Mouse (Mus musculus): Measurements from ENCODE around the gene Trim37.

DNA sequence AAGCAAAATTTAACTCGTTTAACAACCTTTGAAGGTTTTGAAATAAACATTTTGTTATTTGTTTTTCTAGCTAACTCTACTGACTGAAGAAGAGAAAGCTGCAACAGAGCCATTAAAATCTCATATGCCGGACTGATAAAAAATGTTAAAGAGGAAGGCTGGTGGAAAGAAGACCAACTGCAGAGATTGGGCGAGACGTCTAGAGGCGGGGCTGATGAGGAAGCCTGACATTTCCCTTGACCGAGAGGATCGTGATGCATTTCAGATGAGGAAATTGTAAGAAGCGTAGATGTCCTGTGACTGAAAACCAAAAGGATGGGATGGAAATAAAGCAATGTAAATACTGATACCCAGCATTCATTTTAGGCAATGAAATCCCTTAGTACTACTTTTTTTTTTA, 5.0 kb upstream of the Trim37 start:
- TF ChIP-seq CTCF (IDR thresholded peaks at IDR 0.05) (no peak), POLR2A (IDR thresholded peaks at IDR 0.05; ENCODE audit: insufficient read depth, low read depth, low read length) (no peak)
